Mouse (Mus musculus): ENCODE measurements around the gene 5730455P16Rik. TPM values are rescaled to one million over a fixed set of nuclear protein-coding genes. Genes with fewer than 3 reads are reported as not detected.
"Not testable (repeated sequence)": the region's sequence is repeated elsewhere in the genome, so short reads cannot be mapped to it uniquely, and the experiment has no call there.

5730455P16Rik gene
- polyA plus RNA-seq (2012; ENCODE audit: insufficient read depth, insufficient read length, missing spikeins), result 12.5 and 15.2 TPM in 2 replicates

DNA sequence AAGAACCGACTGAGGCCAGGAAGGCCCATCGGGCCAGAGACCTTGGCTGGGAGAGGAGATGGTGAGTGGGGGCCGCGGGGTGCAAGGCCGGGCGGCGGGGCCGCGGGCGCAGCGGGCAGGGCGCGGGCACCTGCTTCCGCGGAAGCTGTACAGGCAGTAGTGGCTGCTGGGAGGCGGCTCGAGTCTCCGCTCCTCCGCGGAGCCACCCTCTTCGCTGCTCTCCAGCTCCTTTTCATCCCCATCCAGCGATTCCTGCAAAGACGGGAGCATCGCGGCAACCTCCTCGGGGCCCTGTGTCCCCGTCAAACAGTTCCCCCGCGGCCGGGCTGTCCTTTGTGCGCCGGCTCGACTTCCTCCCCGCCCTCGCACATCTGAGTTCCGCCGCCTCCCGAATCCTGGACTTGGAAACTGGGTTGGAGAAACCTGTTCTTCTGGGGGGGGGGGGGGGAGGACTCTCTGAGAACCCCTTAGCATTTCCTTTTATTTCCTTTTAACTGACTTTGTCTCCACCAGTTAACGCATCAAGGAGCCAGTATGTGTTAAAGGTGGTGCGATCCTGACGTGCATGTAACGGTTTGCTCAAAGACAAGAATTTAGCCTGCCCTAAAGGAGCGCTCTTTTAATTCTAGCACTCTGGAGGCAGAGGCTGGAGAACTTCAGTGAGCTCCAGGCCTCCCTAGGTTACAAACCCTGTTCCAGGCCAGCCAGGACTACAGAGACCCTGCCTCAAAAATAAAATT is at the start of gene 5730455P16Rik:
TSS of gene 5730455P16Rik (minus strand) at position 323 of the 740 bp plus-strand sequence.
- Histone ChIP-seq H3K4me1 (ENCODE audit: control insufficient read depth, insufficient read depth, low read length) (peaks cover 9% of the 10 kb centered on the region), H3K27ac (ENCODE audit: insufficient read depth, low read depth, low read length) (peak within 1 kb of the TSS; percentile 45; the same call in 1 of the 2 replicates), H3K4me3 (ENCODE audit: insufficient read depth, low read length) (peak within 1 kb of the TSS; percentile 93)
- TF ChIP-seq POLR2A (IDR thresholded peaks at IDR 0.05; ENCODE audit: borderline replicate concordance, low read depth, low read length), result 0 out of 2 replicates have a peak, but pooled peaks have one; percentile 13
- no peak for TF ChIP-seq CTCF (IDR thresholded peaks at IDR 0.05; ENCODE audit: low read depth, low read length)

DNA sequence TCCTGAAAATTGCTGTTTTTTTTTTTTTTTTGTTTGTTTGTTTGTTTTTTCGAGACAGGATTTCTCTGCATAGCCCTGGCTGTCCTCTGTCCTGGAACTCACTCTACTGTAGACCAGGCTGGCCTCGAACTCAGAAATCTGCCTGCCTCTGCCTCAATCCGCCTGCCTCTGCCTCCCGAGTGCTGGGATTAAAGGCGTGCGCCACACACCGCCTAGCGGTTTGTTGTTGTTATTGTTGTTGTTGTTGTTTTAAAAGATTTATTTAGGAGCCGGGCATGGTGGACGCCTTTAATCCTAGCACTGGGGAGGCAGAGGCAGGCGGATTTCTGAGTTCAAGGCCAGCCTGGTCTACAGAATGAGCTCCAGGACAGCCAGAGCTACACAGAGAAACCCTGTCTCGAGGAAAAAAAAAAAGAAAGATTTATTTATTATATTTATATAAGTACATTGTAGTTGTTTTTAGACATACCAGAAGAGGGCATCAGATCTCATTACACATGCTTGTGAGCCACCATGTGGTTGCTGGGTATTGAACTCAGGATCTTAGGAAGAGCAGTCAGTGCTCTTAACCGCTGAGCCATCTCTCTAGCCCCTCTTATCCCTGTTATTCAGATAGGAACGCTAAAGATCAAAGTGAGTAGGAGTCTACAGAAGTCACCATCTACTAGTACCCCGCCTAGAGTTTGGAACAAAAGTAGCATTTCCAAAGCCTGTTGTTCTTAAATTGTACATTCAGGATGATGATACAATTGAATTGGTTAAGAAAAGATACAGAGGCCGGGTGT is 48.4 kb upstream of the 5730455P16Rik start:
- H3K4me3 ChIP-seq (ENCODE audit: insufficient read depth, low read length); H3K4me1 ChIP-seq (ENCODE audit: control insufficient read depth, insufficient read depth, low read length); H3K27ac ChIP-seq (ENCODE audit: insufficient read depth, low read depth, low read length): not testable (repeated sequence)

DNA sequence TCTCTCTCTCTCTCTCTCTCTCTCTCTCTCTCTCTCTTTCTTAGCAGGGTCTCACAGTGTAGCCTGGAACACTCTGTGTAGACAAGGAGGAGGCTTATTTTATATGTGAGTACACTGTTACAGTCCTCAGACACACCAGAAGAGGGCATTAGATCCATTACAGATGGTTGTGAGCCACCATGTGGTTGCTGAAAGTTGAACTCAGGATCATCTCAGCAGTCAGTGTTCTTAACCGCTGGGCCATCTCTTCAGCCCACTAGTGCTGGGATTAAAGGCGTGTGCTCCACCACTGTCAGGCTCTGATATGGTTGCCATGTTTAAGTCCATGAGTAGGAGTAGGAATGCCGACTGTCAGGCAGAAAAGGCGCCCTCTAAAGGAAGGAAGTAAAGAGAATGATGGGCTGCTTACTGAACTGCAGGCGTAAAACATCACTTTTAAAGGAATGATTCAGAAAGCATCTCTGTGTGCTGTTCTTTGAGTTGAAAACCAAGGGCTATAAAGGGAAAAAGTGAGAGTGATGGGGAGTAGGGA is 47.5 kb upstream of the 5730455P16Rik start:
- TF ChIP-seq CTCF (IDR thresholded peaks at IDR 0.05; ENCODE audit: low read depth, low read length) (no peak), POLR2A (IDR thresholded peaks at IDR 0.05; ENCODE audit: borderline replicate concordance, low read depth, low read length) (no peak)
- Histone ChIP-seq H3K4me3 (ENCODE audit: insufficient read depth, low read length) (no peak overlapping the region), H3K4me1 (ENCODE audit: control insufficient read depth, insufficient read depth, low read length) (peaks cover 14% of the 10 kb centered on the region), H3K27ac (ENCODE audit: insufficient read depth, low read depth, low read length) (no peak overlapping the region)

DNA sequence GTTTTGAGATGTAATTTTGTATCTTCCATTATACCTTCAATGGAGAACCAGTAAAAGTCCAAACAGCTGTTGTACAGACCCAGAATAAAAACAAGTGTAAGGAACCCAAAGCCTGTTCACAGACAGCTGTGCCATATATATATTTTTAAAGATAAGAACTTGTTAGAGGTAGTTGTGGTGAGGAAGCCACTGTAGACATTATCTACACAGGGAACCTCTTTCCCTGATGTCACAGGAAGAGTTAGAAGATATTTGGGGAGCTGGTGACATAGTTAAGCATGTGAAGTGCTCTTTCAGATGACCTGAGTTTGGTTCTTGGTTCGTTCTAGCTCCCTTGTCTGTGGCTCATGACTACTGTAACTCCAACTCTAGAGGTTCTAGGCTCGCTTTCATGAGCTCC is 46.9 kb upstream of the 5730455P16Rik start:
- TF ChIP-seq POLR2A (IDR thresholded peaks at IDR 0.05; ENCODE audit: borderline replicate concordance, low read depth, low read length), result no peak
- Histone ChIP-seq H3K27ac (ENCODE audit: insufficient read depth, low read depth, low read length) (no peak overlapping the region), H3K4me1 (ENCODE audit: control insufficient read depth, insufficient read depth, low read length) (peaks cover 18% of the 10 kb centered on the region), H3K4me3 (ENCODE audit: insufficient read depth, low read length) (no peak overlapping the region)

DNA sequence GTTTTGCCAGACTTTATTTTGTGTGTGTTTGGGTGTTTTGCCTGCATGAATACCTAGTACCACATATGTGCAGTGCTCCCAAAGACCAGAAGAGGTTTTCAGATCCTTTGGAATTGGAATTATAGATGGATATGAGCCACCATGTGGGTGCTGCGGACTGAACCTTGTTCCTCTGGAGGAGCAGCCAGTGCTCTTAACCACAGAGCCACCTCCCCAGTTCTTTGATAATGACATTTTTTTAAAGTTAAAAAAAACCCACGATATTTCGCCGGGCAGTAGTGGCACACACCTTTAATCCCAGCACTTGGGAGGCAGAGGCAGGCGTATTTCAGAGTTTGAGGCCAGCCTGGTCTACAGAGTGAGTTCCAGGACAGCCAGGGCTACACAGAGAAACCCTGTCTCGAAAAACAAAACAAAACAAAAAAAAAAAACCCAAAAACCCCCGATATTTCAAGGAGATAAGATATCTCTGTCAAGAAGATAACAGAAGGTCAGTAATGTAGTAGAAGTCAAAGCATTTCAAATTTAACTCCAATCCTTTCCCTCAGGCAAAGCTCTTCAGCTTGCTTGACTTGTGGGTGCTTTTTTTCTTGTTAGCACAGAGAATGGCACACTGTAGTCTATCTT is 43.7 kb upstream of the 5730455P16Rik start:
- no peak for TF ChIP-seq CTCF (IDR thresholded peaks at IDR 0.05; ENCODE audit: low read depth, low read length)
- TF ChIP-seq POLR2A (IDR thresholded peaks at IDR 0.05; ENCODE audit: borderline replicate concordance, low read depth, low read length), result no peak
- Histone ChIP-seq H3K27ac (ENCODE audit: insufficient read depth, low read depth, low read length) (no peak overlapping the region), H3K4me3 (ENCODE audit: insufficient read depth, low read length) (no peak overlapping the region), H3K4me1 (ENCODE audit: control insufficient read depth, insufficient read depth, low read length) (peaks cover 20% of the 10 kb centered on the region)

DNA sequence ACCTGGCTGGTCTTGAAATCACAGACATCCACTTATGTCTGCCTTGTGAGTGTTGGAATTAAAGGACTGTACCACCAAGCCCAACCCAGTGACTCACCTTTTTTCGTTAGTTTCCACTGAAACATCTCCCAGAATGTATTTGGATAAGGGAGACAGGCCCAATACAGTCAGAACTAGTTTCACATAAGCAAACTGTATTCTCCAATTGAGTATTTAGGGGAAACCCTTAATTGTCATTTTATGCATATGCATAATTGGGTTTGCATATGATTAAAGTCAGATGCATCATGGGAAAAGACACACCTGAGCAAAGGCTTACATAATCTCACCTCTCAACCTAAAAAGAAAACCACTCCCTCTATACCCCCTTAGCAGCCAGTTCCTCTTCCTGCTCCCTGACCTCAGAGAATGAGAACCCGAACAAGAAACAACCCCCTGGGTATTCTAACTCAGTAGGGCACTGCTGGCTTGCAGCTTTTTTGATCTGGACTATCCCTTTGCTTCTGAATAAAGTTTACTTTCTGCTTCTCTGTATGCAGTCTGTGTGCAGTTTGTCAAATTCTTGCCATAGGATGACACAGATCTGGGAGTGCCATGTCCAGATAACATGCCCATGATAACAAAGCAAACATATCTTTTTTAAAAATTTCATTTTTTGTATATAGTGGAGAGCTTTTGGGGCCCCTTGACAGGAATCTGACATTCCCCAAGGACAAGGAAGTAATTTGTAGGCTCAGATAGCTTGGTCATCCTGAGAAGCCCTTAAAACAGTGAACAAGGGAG is 42.6 kb upstream of the 5730455P16Rik start:
- H3K27ac ChIP-seq (ENCODE audit: insufficient read depth, low read depth, low read length), result peak overlapping the region; percentile 43
- peaks cover 20% of the 10 kb centered on the region for H3K4me1 ChIP-seq (ENCODE audit: control insufficient read depth, insufficient read depth, low read length)
- H3K4me3 ChIP-seq (ENCODE audit: insufficient read depth, low read length), result no peak overlapping the region
- TF ChIP-seq POLR2A (IDR thresholded peaks at IDR 0.05; ENCODE audit: borderline replicate concordance, low read depth, low read length), result no peak
- TF ChIP-seq CTCF (IDR thresholded peaks at IDR 0.05; ENCODE audit: low read depth, low read length), result no peak

DNA sequence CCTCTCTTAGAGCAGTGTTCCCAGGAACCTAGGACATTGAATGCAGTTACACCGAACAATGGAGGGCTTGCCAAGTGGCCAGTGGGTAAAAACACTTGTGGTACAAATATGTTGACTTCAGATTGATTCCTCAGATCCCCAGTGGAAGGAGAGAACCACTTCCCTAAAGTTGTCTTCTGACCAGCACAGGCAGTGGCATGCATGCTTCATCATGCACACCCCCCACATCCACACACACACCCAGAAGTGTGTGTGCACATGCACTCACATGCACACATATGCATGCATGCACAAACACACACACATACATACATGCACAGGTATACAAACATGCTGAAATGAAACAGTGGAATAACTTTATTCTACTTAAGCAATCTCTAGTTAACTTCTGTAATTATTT is 41.9 kb upstream of the 5730455P16Rik start:
- no peak for TF ChIP-seq CTCF (IDR thresholded peaks at IDR 0.05; ENCODE audit: low read depth, low read length)
- TF ChIP-seq POLR2A (IDR thresholded peaks at IDR 0.05; ENCODE audit: borderline replicate concordance, low read depth, low read length), result no peak

DNA sequence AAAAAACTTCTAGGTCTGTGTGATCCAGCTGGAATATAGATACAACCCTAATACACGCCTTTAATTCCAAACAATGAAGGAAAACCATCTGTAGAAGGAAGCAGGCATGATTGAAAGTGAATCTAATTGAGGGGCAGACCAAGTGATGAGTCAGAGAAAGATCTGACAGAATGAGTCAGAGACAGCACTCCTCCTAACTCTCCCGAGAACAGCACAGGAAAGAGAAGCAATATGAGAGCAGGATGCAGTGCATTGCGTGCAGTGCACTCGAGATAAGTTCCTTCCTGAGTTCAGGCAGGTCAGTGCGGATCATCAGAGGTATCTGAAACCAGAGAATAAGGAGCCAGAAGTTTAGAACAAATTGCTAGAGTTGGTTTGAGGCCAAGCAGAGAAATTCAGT is 39.3 kb upstream of the 5730455P16Rik start:
- Histone ChIP-seq H3K4me1 (ENCODE audit: control insufficient read depth, insufficient read depth, low read length) (peaks cover 20% of the 10 kb centered on the region), H3K4me3 (ENCODE audit: insufficient read depth, low read length) (no peak overlapping the region), H3K27ac (ENCODE audit: insufficient read depth, low read depth, low read length) (no peak overlapping the region)
- TF ChIP-seq POLR2A (IDR thresholded peaks at IDR 0.05; ENCODE audit: borderline replicate concordance, low read depth, low read length), result no peak
- no peak for TF ChIP-seq CTCF (IDR thresholded peaks at IDR 0.05; ENCODE audit: low read depth, low read length)

More for the DNA sequence above, 41.9 kb upstream of the 5730455P16Rik start:
- no peak overlapping the region for H3K4me3 ChIP-seq (ENCODE audit: insufficient read depth, low read length)
- H3K27ac ChIP-seq (ENCODE audit: insufficient read depth, low read depth, low read length), result no peak overlapping the region
- peaks cover 20% of the 10 kb centered on the region for H3K4me1 ChIP-seq (ENCODE audit: control insufficient read depth, insufficient read depth, low read length)

DNA sequence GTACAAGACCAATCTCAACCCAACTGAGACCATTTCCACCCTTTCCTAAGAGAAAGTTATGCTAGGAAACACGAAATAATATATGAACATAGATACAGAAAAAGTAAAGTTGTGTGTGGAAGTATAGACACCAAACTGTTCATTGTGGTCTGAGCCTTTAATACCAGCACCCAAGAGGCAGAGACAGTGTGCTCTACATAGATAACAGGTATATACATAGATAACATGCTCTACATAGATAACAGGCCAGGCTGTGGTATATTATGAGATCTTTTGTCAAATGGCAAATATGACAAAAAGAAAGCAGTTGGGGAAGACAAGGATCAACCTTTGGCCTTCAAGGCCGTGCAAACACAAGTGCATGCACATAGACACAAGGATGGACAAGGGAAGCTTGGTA is 32.5 kb upstream of the 5730455P16Rik start:
- no peaks in the 10 kb centered on the region for H3K4me1 ChIP-seq (ENCODE audit: control insufficient read depth, insufficient read depth, low read length)
- H3K4me3 ChIP-seq (ENCODE audit: insufficient read depth, low read length), result no peak overlapping the region
- H3K27ac ChIP-seq (ENCODE audit: insufficient read depth, low read depth, low read length), result no peak overlapping the region
- TF ChIP-seq CTCF (IDR thresholded peaks at IDR 0.05; ENCODE audit: low read depth, low read length) (no peak), POLR2A (IDR thresholded peaks at IDR 0.05; ENCODE audit: borderline replicate concordance, low read depth, low read length) (no peak)

DNA sequence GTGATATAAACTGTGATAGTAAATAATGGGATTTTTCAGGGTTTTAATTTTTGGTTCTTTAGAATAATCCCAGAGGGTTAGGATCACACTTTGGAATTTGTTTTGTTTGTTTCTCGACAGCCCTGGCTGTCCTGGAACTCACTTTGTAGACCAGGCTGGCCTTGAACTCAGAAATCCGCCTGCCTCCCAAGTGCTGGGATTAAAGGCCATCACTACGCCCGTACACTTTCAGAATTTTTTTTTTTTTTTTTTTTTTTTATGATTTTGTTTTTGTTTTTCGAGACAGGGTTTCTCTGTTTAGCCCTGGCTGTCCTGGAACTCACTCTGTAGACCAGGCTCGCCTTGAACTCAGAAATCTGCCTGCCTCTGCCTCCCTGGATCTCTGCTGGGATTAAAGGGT is 30.0 kb upstream of the 5730455P16Rik start:
- H3K4me3 ChIP-seq (ENCODE audit: insufficient read depth, low read length); H3K4me1 ChIP-seq (ENCODE audit: control insufficient read depth, insufficient read depth, low read length); H3K27ac ChIP-seq (ENCODE audit: insufficient read depth, low read depth, low read length): not testable (repeated sequence)

Measured in bone marrow macrophage, adult 2 months (primary cell).